Mouse (Mus musculus): ENCODE results near the gene Llgl2.

DNA sequence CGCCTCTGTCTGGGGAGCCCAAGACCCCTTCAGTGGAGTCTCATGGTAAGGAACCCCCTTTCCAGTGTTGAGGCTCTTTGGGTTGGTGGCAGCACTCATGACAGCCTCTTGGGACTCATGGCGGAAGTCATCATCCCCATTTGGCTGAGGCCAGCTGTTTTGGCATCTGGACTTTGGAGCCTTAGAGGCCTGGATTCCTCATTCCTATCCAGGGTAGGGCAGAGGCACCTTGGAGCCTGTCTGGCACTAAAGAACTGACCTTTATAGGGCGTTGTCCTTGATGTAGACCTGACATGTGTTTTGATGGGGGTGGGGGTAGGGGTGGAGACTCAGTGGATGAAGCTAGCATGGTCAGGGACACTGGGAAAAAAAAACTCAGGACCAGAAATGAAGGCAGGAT lies 60.5 kb downstream of the Llgl2 start:
- no peak for TF ChIP-seq CTCF (IDR thresholded peaks at IDR 0.05; ENCODE audit: borderline replicate concordance, control insufficient read depth, extremely low read depth, insufficient read depth, low read length, poor library complexity)
- TF ChIP-seq POLR2A (IDR thresholded peaks at IDR 0.05; ENCODE audit: control insufficient read depth, extremely low read depth, insufficient read depth, low read length, poor library complexity) = no peak
